Mouse (Mus musculus): ENCODE data around the gene 4931414P19Rik. TPM values are rescaled to one million over a fixed set of nuclear protein-coding genes. Genes with fewer than 3 reads are reported as not detected.

Gene 4931414P19Rik
- total RNA-seq, 1 experiment, result 4.8 TPM

- peak overlapping the region; percentile 83 for H3K9ac ChIP-seq (ENCODE audit: insufficient read depth, low read depth, low read length, poor library complexity, severe bottlenecking)
- H3K4me3 ChIP-seq (ENCODE audit: insufficient read depth in 1 of 2, low read depth in 1 of 2, low read length in 2 of 2, poor library complexity in 1 of 2, severe bottlenecking in 1 of 2), result peak overlapping the region; percentile 73 to 84
- no peak for DNase-seq (ENCODE audit: low read depth, low spot score)
- peaks cover 34% of the 10 kb centered on the region for H3K36me3 ChIP-seq (ENCODE audit: control insufficient read depth, insufficient read depth, low read length, poor library complexity, severe bottlenecking)
- no peak for TF ChIP-seq ZNF384 (IDR thresholded peaks at IDR 0.05; ENCODE audit: low read depth, low read length)
- no peak for TF ChIP-seq MAFK (IDR thresholded peaks at IDR 0.05; ENCODE audit: insufficient read depth, low read depth, low read length)
- no peak for TF ChIP-seq ZC3H11A (IDR thresholded peaks at IDR 0.05; ENCODE audit: borderline replicate concordance, low read depth, low read length)
- TF ChIP-seq HCFC1 (IDR thresholded peaks at IDR 0.05; ENCODE audit: borderline replicate concordance, insufficient read depth, low read length), result no peak
- no peak for TF ChIP-seq CHD2 (IDR thresholded peaks at IDR 0.05; ENCODE audit: low read depth, low read length)
- H3K27ac ChIP-seq (ENCODE audit: insufficient read depth, low read depth, low read length, poor library complexity, severe bottlenecking), result peak overlapping the region; percentile 64
- H3K9me3 ChIP-seq (ENCODE audit: control insufficient read depth, insufficient read depth, low read depth, low read length), result peaks cover 22% of the 10 kb centered on the region
- H3K4me1 ChIP-seq (ENCODE audit: control insufficient read depth in 2 of 2, insufficient read depth in 2 of 2, low read length in 2 of 2, poor library complexity in 1 of 2), result no peaks in the 10 kb centered on the region
- in situ Hi-C loops (cut with MboI; ENCODE audit: low sequenced_read_pairs in 2 of 2, unreplicated experiment in 2 of 2), result no loop called here
Measured at GRCm38 (mm10) chr14:54553454-54553974, 52.3 kb downstream of the 4931414P19Rik start.

DNA sequence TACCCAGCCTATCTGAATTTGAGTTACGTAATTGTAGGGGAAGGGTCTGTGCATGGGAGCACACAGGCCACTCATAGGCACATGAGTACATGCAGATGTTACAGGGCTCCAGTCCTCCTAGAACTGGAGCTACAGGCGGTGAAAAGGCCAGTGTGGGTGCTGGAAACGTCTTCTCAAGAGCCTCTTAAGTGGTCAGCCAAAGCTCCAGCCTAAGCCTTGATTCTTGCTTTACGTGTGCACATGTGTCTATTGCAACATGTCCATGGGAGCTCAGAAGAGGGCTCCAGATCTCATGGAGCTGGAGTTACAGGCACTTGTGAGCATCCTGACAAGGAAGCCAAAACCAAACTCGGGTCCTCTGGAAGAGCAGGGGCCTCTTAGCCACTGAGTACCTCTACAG, 61.1 kb downstream of the 4931414P19Rik start:
- no peak for DNase-seq (ENCODE audit: low read depth, low spot score)
- in situ Hi-C loops (cut with MboI; ENCODE audit: low sequenced_read_pairs in 2 of 2, unreplicated experiment in 2 of 2), result no loop called here
- TF ChIP-seq HCFC1 (IDR thresholded peaks at IDR 0.05; ENCODE audit: borderline replicate concordance, insufficient read depth, low read length), result no peak
- TF ChIP-seq CHD2 (IDR thresholded peaks at IDR 0.05; ENCODE audit: low read depth, low read length), result no peak
- no peak for TF ChIP-seq ZC3H11A (IDR thresholded peaks at IDR 0.05; ENCODE audit: borderline replicate concordance, low read depth, low read length)
- no peak for TF ChIP-seq ZNF384 (IDR thresholded peaks at IDR 0.05; ENCODE audit: low read depth, low read length)
- TF ChIP-seq MAFK (IDR thresholded peaks at IDR 0.05; ENCODE audit: insufficient read depth, low read depth, low read length), result no peak
- no peaks in the 10 kb centered on the region; a peak in 1 of 4 replicates for H3K4me1 ChIP-seq (ENCODE audit: control insufficient read depth in 2 of 2, insufficient read depth in 2 of 2, low read length in 2 of 2, poor library complexity in 1 of 2)
- peaks cover 38% of the 10 kb centered on the region for H3K9me3 ChIP-seq (ENCODE audit: control insufficient read depth, insufficient read depth, low read depth, low read length)
- no peak overlapping the region for H3K27ac ChIP-seq (ENCODE audit: insufficient read depth, low read depth, low read length, poor library complexity, severe bottlenecking)
- H3K9ac ChIP-seq (ENCODE audit: insufficient read depth, low read depth, low read length, poor library complexity, severe bottlenecking), result no peak overlapping the region
- peaks cover 36% of the 10 kb centered on the region for H3K36me3 ChIP-seq (ENCODE audit: control insufficient read depth, insufficient read depth, low read length, poor library complexity, severe bottlenecking)
- no peak overlapping the region for H3K4me3 ChIP-seq (ENCODE audit: insufficient read depth in 1 of 2, low read depth in 1 of 2, low read length in 2 of 2, poor library complexity in 1 of 2, severe bottlenecking in 1 of 2)

GRCm38 (mm10) chr14:54540771-54541170, 65.0 kb downstream of the 4931414P19Rik start:
- DNase-seq (ENCODE audit: low read depth, low spot score), result no peak
- in situ Hi-C loops (cut with MboI; ENCODE audit: low sequenced_read_pairs in 2 of 2, unreplicated experiment in 2 of 2), result no loop called here
- Histone ChIP-seq H3K9ac (ENCODE audit: insufficient read depth, low read depth, low read length, poor library complexity, severe bottlenecking) (no peak overlapping the region), H3K9me3 (ENCODE audit: control insufficient read depth, insufficient read depth, low read depth, low read length) (peaks cover 8% of the 10 kb centered on the region), H3K36me3 (ENCODE audit: control insufficient read depth, insufficient read depth, low read length, poor library complexity, severe bottlenecking) (peaks cover 14% of the 10 kb centered on the region; the same call in 1 of the 2 replicates), H3K27ac (ENCODE audit: insufficient read depth, low read depth, low read length, poor library complexity, severe bottlenecking) (no peak overlapping the region), H3K4me1 (ENCODE audit: control insufficient read depth in 2 of 2, insufficient read depth in 2 of 2, low read length in 2 of 2, poor library complexity in 1 of 2) (no peaks in the 10 kb centered on the region; a peak in 1 of 4 replicates), H3K4me3 (ENCODE audit: insufficient read depth in 1 of 2, low read depth in 1 of 2, low read length in 2 of 2, poor library complexity in 1 of 2, severe bottlenecking in 1 of 2) (no peak overlapping the region)
- TF ChIP-seq ZNF384 (IDR thresholded peaks at IDR 0.05; ENCODE audit: low read depth, low read length), result no peak
- no peak for TF ChIP-seq CHD2 (IDR thresholded peaks at IDR 0.05; ENCODE audit: low read depth, low read length)
- TF ChIP-seq MAFK (IDR thresholded peaks at IDR 0.05; ENCODE audit: insufficient read depth, low read depth, low read length), result no peak
- no peak for TF ChIP-seq HCFC1 (IDR thresholded peaks at IDR 0.05; ENCODE audit: borderline replicate concordance, insufficient read depth, low read length)
- TF ChIP-seq ZC3H11A (IDR thresholded peaks at IDR 0.05; ENCODE audit: borderline replicate concordance, low read depth, low read length), result no peak

DNA sequence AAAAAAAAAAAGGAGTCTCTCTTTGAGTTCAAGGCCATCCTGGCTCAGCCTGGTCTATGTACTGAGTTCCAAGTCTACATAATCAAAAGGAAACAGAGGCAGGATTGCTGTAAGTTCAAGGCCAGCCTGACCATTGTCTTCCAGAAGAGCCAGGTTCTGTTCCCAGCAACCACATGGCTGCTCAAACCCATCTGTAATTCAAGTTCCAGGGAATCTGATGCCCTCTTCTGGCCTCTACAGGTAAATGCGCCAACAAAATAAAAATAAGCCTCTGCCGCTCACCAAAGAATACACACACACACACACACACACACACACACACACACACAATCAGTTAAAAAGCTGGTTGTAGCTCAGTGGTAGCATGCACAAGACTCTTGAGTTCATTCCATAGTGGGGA, 67.2 kb downstream of the 4931414P19Rik start:
- no peaks in the 10 kb centered on the region; a peak in 1 of 4 replicates for H3K4me1 ChIP-seq (ENCODE audit: control insufficient read depth in 2 of 2, insufficient read depth in 2 of 2, low read length in 2 of 2, poor library complexity in 1 of 2)
- no peak overlapping the region for H3K27ac ChIP-seq (ENCODE audit: insufficient read depth, low read depth, low read length, poor library complexity, severe bottlenecking)
- no peaks in the 10 kb centered on the region for H3K9me3 ChIP-seq (ENCODE audit: control insufficient read depth, insufficient read depth, low read depth, low read length)
- H3K4me3 ChIP-seq (ENCODE audit: insufficient read depth in 1 of 2, low read depth in 1 of 2, low read length in 2 of 2, poor library complexity in 1 of 2, severe bottlenecking in 1 of 2), result no peak overlapping the region
- H3K36me3 ChIP-seq (ENCODE audit: control insufficient read depth, insufficient read depth, low read length, poor library complexity, severe bottlenecking), result peaks cover 7% of the 10 kb centered on the region; the same call in 1 of the 2 replicates
- no peak overlapping the region for H3K9ac ChIP-seq (ENCODE audit: insufficient read depth, low read depth, low read length, poor library complexity, severe bottlenecking)
- in situ Hi-C loops (cut with MboI; ENCODE audit: low sequenced_read_pairs in 2 of 2, unreplicated experiment in 2 of 2), result no loop called here
- DNase-seq (ENCODE audit: low read depth, low spot score), result no peak
- no peak for TF ChIP-seq HCFC1 (IDR thresholded peaks at IDR 0.05; ENCODE audit: borderline replicate concordance, insufficient read depth, low read length)
- no peak for TF ChIP-seq MAFK (IDR thresholded peaks at IDR 0.05; ENCODE audit: insufficient read depth, low read depth, low read length)
- no peak for TF ChIP-seq ZC3H11A (IDR thresholded peaks at IDR 0.05; ENCODE audit: borderline replicate concordance, low read depth, low read length)
- no peak for TF ChIP-seq ZNF384 (IDR thresholded peaks at IDR 0.05; ENCODE audit: low read depth, low read length)
- no peak for TF ChIP-seq CHD2 (IDR thresholded peaks at IDR 0.05; ENCODE audit: low read depth, low read length)

Other genes starting within 250 kb of the 4931414P19Rik start
- 28.7 and 62.5 TPM in 2 replicates for gene Oxa1l, start 245.2 kb downstream of the 4931414P19Rik start, total RNA-seq (2012; rRNA removed)
- gene Slc7a7, start 188.2 kb downstream of the 4931414P19Rik start, total RNA-seq (2012; rRNA removed), result 93.1 and 310 TPM in 2 replicates
- 137 and 272 TPM in 2 replicates for gene Mrpl52, start 179.1 kb downstream of the 4931414P19Rik start, total RNA-seq (2012; rRNA removed)
- gene Mmp14, start 174.4 kb downstream of the 4931414P19Rik start, total RNA-seq (2012; rRNA removed), result 29.8 and 67.3 TPM in 2 replicates
- 20.8 and 48.1 TPM in 2 replicates for gene Lrp10, start 141.9 kb downstream of the 4931414P19Rik start, total RNA-seq (2012; rRNA removed)
- gene Rem2, start 129.9 kb downstream of the 4931414P19Rik start, total RNA-seq (2012; rRNA removed), result 0.85 and 1.4 TPM in 2 replicates
- 71.4 and 96.2 TPM in 2 replicates for gene Prmt5, start 88.5 kb downstream of the 4931414P19Rik start, total RNA-seq (2012; rRNA removed)
- gene Haus4, start 51.4 kb downstream of the 4931414P19Rik start, total RNA-seq (2012; rRNA removed), result 24.5 and 40.3 TPM in 2 replicates
- gene Ajuba, start 28.4 kb downstream of the 4931414P19Rik start, total RNA-seq (2012; rRNA removed), result 65.1 and 94.1 TPM in 2 replicates
- gene Psmb5, start 12.0 kb upstream of the 4931414P19Rik start, total RNA-seq (2012; rRNA removed), result 202 and 317 TPM in 2 replicates
- gene Psmb11, start 15.4 kb upstream of the 4931414P19Rik start, total RNA-seq (2012; rRNA removed), result 0.11 TPM in 1 of 2 replicates, not detected in the other
- gene Gm17606, start 35.0 kb upstream of the 4931414P19Rik start, total RNA-seq (2012; rRNA removed), result not detected in 2 replicates
- 3.2 and 6.3 TPM in 2 replicates for gene Cdh24, start 35.4 kb upstream of the 4931414P19Rik start, total RNA-seq (2012; rRNA removed)
- gene 1700123O20Rik, start 80.2 kb upstream of the 4931414P19Rik start, total RNA-seq (2012; rRNA removed), result 26.7 and 34.3 TPM in 2 replicates
- gene Acin1, start 80.9 kb upstream of the 4931414P19Rik start, total RNA-seq (2012; rRNA removed), result 121 and 196 TPM in 2 replicates
- gene Gm29776, start 92.8 kb upstream of the 4931414P19Rik start, total RNA-seq (2012; rRNA removed), result 0.09 and 0.26 TPM in 2 replicates
- 0.26 TPM in 1 of 2 replicates, not detected in the other for gene Cebpe, start 106.2 kb upstream of the 4931414P19Rik start, total RNA-seq (2012; rRNA removed)
- gene Slc7a8, start 176.0 kb upstream of the 4931414P19Rik start, total RNA-seq (2012; rRNA removed), result 0.36 and 0.48 TPM in 2 replicates
- 1.5 and 1.9 TPM in 2 replicates for gene Rnf212b, start 208.1 kb upstream of the 4931414P19Rik start, total RNA-seq (2012; rRNA removed)